Mouse (Mus musculus): ENCODE data around the gene Tmem269.
A peak's percentile ranks its signal among the peaks of the same experiment; 100 is the strongest.

DNA sequence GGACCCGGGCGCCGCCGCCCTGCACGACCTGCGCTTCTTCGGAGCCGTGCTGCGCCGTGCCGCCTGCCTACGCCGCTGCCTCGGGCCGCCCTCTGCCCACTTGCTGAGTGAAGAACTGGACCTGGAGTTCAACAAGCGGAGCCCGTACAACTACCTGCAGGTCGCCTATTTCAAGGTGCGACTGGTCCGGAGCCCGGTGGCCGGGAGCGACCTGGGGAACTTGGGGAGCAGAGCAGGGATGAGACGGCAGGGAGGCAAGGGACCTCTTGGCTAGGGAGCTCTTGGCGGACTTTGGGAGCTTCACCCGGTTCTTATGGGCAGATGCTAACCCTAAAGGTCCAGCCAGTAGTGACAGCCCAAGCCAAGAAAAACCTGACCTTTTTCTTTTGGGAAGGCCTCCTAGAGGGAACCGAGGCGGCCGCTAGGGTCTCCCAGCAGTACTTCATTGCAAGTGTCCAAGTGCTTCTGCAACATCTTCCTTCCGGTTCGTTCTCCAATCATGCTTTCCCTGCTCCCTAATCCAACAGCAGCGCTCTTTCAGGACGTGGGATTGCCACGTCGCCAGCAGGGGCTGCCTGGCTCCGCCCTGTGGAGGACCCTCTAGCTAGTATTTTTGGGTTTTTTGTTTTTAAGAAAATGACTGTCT is 15.4 kb upstream of the Tmem269 start:
- TF ChIP-seq CTCF (IDR thresholded peaks at IDR 0.05; ENCODE audit: borderline replicate concordance, insufficient read depth, low read length) (no peak), POLR2A (IDR thresholded peaks at IDR 0.05; ENCODE audit: low read depth, low read length) (peak; percentile 85)
